Mouse (Mus musculus) regulatory T cell (primary cell): ENCODE results near the gene Tmem170.

ENCODE experiments used
- in situ Hi-C: fragments of 300-600 bp; cut with MboI, MseI; formaldehyde crosslinking; loops from one replicate; pipeline ENCODE4 v1.15.1; 2025; ENCODE audit warnings: high pct_unique_total_duplicates

The Tmem170 gene

GRCm38 (mm10) chr8:111875758-111876157, 792 bp downstream of the Tmem170 start:
- in situ Hi-C loops = no loop called here

- in situ Hi-C loops = loop anchor here (5.0 to 25.0 kb wide), 2 partner anchors 126 to 2009 kb away; partner anchors contain the start of gene Phlpp2
These were observed 5.3 kb downstream of the Tmem170 start for GRCm38 (mm10) chr8:111871278-111871677.

GRCm38 (mm10) chr8:111870379-111870778, 6.2 kb downstream of the Tmem170 start:
- in situ Hi-C loops = loop anchor here (5.0 to 25.0 kb wide), 2 partner anchors 127 to 2008 kb away; partner anchors contain the start of gene Phlpp2

- in situ Hi-C loops = loop anchor here (25.0 kb wide), 1 partner anchor 2006 kb away; the partner anchor contains the start of gene Phlpp2
These were observed 7.9 kb downstream of the Tmem170 start for GRCm38 (mm10) chr8:111868664-111869063.

GRCm38 (mm10) chr8:111865857-111866256, 10.7 kb downstream of the Tmem170 start:
- in situ Hi-C loops = loop anchor here (25.0 kb wide), 1 partner anchor 2004 kb away; the partner anchor contains the start of gene Phlpp2

GRCm38 (mm10) chr8:111865130-111865852, 11.3 kb downstream of the Tmem170 start:
- in situ Hi-C loops = loop anchor here (25.0 kb wide), 1 partner anchor 2003 kb away; the partner anchor contains the start of gene Phlpp2

- in situ Hi-C loops = loop anchor here (25.0 kb wide), 1 partner anchor 2002 kb away; the partner anchor contains the start of gene Phlpp2
These were observed 11.9 kb downstream of the Tmem170 start for GRCm38 (mm10) chr8:111864648-111865047.

- in situ Hi-C loops = loop anchor here (25.0 kb wide), 1 partner anchor 2001 kb away; the partner anchor contains the start of gene Phlpp2
These were observed 13.3 kb downstream of the Tmem170 start for GRCm38 (mm10) chr8:111863280-111863679.

GRCm38 (mm10) chr8:111855977-111856376, 20.6 kb downstream of the Tmem170 start:
- in situ Hi-C loops = loop anchor here (25.0 kb wide), 1 partner anchor 1994 kb away; the partner anchor contains the start of gene Phlpp2

- in situ Hi-C loops = loop anchor here (25.0 kb wide), 1 partner anchor 1992 kb away; the partner anchor contains the start of gene Phlpp2
These were observed 22.6 kb downstream of the Tmem170 start, which contains the start of gene Cfdp1 for GRCm38 (mm10) chr8:111853861-111854501. Gene Cfdp1 (minus strand): TSS chr8:111854291.

- in situ Hi-C loops = loop anchor here (25.0 kb wide), 1 partner anchor 1991 kb away; the partner anchor contains the start of gene Phlpp2
These were observed 23.3 kb downstream of the Tmem170 start for GRCm38 (mm10) chr8:111853219-111853618.

GRCm38 (mm10) chr8:111846746-111847145, 29.8 kb downstream of the Tmem170 start:
- in situ Hi-C loops = no loop called here

GRCm38 (mm10) chr8:111835540-111835939, 41.0 kb downstream of the Tmem170 start:
- in situ Hi-C loops = loop anchor here (10.0 kb wide), 1 partner anchor 161 kb away; no protein-coding TSS in a partner anchor

- in situ Hi-C loops = loop anchor here (10.0 kb wide), 1 partner anchor 159 kb away; no protein-coding TSS in a partner anchor
These were observed 42.5 kb downstream of the Tmem170 start for GRCm38 (mm10) chr8:111834011-111834410.

- in situ Hi-C loops = loop anchor here (10.0 kb wide), 1 partner anchor 158 kb away; no protein-coding TSS in a partner anchor
These were observed 43.6 kb downstream of the Tmem170 start for GRCm38 (mm10) chr8:111832983-111833382.

- in situ Hi-C loops = loop anchor here (10.0 kb wide), 1 partner anchor 157 kb away; no protein-coding TSS in a partner anchor
These were observed 44.6 kb downstream of the Tmem170 start for GRCm38 (mm10) chr8:111831996-111832395.

- in situ Hi-C loops = no loop called here
These were observed 48.0 kb downstream of the Tmem170 start for GRCm38 (mm10) chr8:111828595-111828994.

- in situ Hi-C loops = no loop called here
These were observed 51.3 kb downstream of the Tmem170 start for GRCm38 (mm10) chr8:111825219-111825618.

- in situ Hi-C loops = no loop called here
These were observed 52.2 kb downstream of the Tmem170 start for GRCm38 (mm10) chr8:111824334-111824733.

- in situ Hi-C loops = no loop called here
These were observed 55.4 kb downstream of the Tmem170 start for GRCm38 (mm10) chr8:111821199-111821598.

- in situ Hi-C loops = no loop called here
These were observed 55.9 kb downstream of the Tmem170 start for GRCm38 (mm10) chr8:111820691-111821090.

- in situ Hi-C loops = no loop called here
These were observed 56.5 kb downstream of the Tmem170 start for GRCm38 (mm10) chr8:111820018-111820417.
